Mouse (Mus musculus): ENCODE measurements around the gene Tmem234. TPM values are rescaled to one million over a fixed set of nuclear protein-coding genes. Genes with fewer than 3 reads are reported as not detected.

Tmem234 gene
- 100 to 1,000 TPM; 125 to 142 TPM for total RNA-seq (2023)

GRCm38 (mm10) chr4:129600233-129601158 is at the start of gene Tmem234, which contains the start of gene Eif3i:
TSS of gene Tmem234 (plus strand) at chr4:129600668.
TSS of gene Eif3i (minus strand) at chr4:129600648.

GRCm38 (mm10) chr4:129573430-129573829 is 27.0 kb upstream of the Tmem234 start, which contains the start of gene Lck:
TSS of gene Lck (minus strand) at chr4:129573641.

GRCm38 (mm10) chr4:129578466-129578865 is 22.0 kb upstream of the Tmem234 start, which contains the start of gene Fam167b:
TSS of gene Fam167b (minus strand) at chr4:129578549.

GRCm38 (mm10) chr4:129614093-129614492 is 13.6 kb downstream of the Tmem234 start, which contains the start of gene Dcdc2b:
TSS of gene Dcdc2b (minus strand) at chr4:129614257.

GRCm38 (mm10) chr4:129618786-129619691 is 18.6 kb downstream of the Tmem234 start, which contains the start of gene Iqcc:
TSS of gene Iqcc (minus strand) at chr4:129619099.

GRCm38 (mm10) chr4:129623681-129624091 is 23.2 kb downstream of the Tmem234 start, which contains the start of gene Ccdc28b:
TSS of gene Ccdc28b (minus strand) at chr4:129623947.

GRCm38 (mm10) chr4:129640638-129641467 is 40.4 kb downstream of the Tmem234 start, which contains the start of gene Txlna:
TSS of gene Txlna (minus strand) at chr4:129641065.

GRCm38 (mm10) chr4:129672083-129672877 is 71.8 kb downstream of the Tmem234 start, which contains the start of gene Kpna6:
TSS of gene Kpna6 (minus strand) at chr4:129672767.

Other genes with a start within 250 kb of the Tmem234 start
- gene Zbtb8a, start 222.6 kb upstream of the Tmem234 start, total RNA-seq (2023) = 1 to 10 TPM; 4.1 to 4.9 TPM
- gene Zbtb8b, start 159.8 kb upstream of the Tmem234 start, total RNA-seq (2023) = under 1 TPM in 1 of 2 experiments, not detected in 1; 0.26 TPM
- 100 to 1,000 TPM; 118 to 131 TPM for gene Bsdc1, start 139.1 kb upstream of the Tmem234 start, total RNA-seq (2023)
- not detected for gene Tssk3, start 109.6 kb upstream of the Tmem234 start, total RNA-seq (2023)
- gene Fam229a, start 109.5 kb upstream of the Tmem234 start, total RNA-seq (2023) = 1 to 10 TPM; 1.1 to 1.5 TPM
- 10 to 100 TPM in 1 of 2 experiments, 1 to 10 TPM in 1; 8.1 to 10.4 TPM for gene Marcksl1, start 87.1 kb upstream of the Tmem234 start, total RNA-seq (2023)
- gene Hdac1, start 58.0 kb upstream of the Tmem234 start, total RNA-seq (2023) = 100 to 1,000 TPM; 135 to 137 TPM
- 100 to 1,000 TPM; 913 to 948 TPM for gene Lck, start 27.0 kb upstream of the Tmem234 start, total RNA-seq (2023)
- gene Fam167b, start 22.1 kb upstream of the Tmem234 start, total RNA-seq (2023) = not detected
- gene Eif3i, start within 50 bp of the Tmem234 start, total RNA-seq (2023) = 100 to 1,000 TPM; 181 to 191 TPM
- 1 to 10 TPM; 3.5 to 4.0 TPM for gene Dcdc2b, start 13.6 kb downstream of the Tmem234 start, total RNA-seq (2023)
- gene Iqcc, start 18.4 kb downstream of the Tmem234 start, total RNA-seq (2023) = 10 to 100 TPM; 26.8 to 29.0 TPM
- 10 to 100 TPM; 14.0 to 15.8 TPM for gene Ccdc28b, start 23.3 kb downstream of the Tmem234 start, total RNA-seq (2023)
- 10 to 100 TPM; 71.4 to 73.6 TPM for gene Txlna, start 40.4 kb downstream of the Tmem234 start, total RNA-seq (2023)
- gene Kpna6, start 72.1 kb downstream of the Tmem234 start, total RNA-seq (2023) = 10 to 100 TPM; 33.9 to 45.9 TPM
- 10 to 100 TPM; 13.0 to 15.0 TPM for gene Tmem39b, start 96.2 kb downstream of the Tmem234 start, total RNA-seq (2023)
- 100 to 1,000 TPM; 135 to 141 TPM for gene Khdrbs1, start 141.6 kb downstream of the Tmem234 start, total RNA-seq (2023)
- 100 to 1,000 TPM; 310 to 329 TPM for gene Ptp4a2, start 210.6 kb downstream of the Tmem234 start, total RNA-seq (2023)

Data from T-cell, adult 66 days (primary cell).